Mouse (Mus musculus) stomach, embryonic 16.5 days (tissue): ENCODE results near the gene Mgat4e. TPM values are rescaled to one million over a fixed set of nuclear protein-coding genes. Genes with fewer than 3 reads are reported as not detected.
A peak's percentile ranks its signal among the peaks of the same experiment; 100 is the strongest.

Source experiments
- ATAC-seq: fragments of 200-750 bp; cut with Nextera tagmentation; 2 replicates; pipeline ENCODE4 v1.8.0; 2017; ENCODE audit warnings: moderate number of reproducible peaks, moderate TSS enrichment; ENCODE audit not compliant: insufficient read depth, low FRiP score
- H3K27ac ChIP-seq: fragments of 300-500 bp; sonication (generic); 2 replicates; pipeline ENCODE4 v1.5.1; 2014; ENCODE audit warnings: low read length
- H3K27me3 ChIP-seq: fragments of 300-500 bp; sonication (generic); 2 replicates; pipeline ENCODE4 v1.6.1; 2014; ENCODE audit warnings: low read length, control low read depth, mixed read lengths; ENCODE audit not compliant: control insufficient read depth, insufficient read depth
- H3K36me3 ChIP-seq: fragments of 300-500 bp; sonication (generic); 2 replicates; pipeline ENCODE4 v1.6.1; 2014; ENCODE audit warnings: low read length; ENCODE audit not compliant: control insufficient read depth, insufficient read depth
- H3K4me1 ChIP-seq: fragments of 300-500 bp; sonication (generic); 2 replicates; pipeline ENCODE4 v1.6.1; 2014; ENCODE audit warnings: low read length, control low read depth, mixed read lengths; ENCODE audit not compliant: control insufficient read depth, insufficient read depth
- H3K4me2 ChIP-seq: fragments of 300-500 bp; sonication (generic); 2 replicates; pipeline ENCODE4 v1.6.1; 2014; ENCODE audit warnings: low read depth, low read length, mixed read lengths
- H3K4me3 ChIP-seq: fragments of 300-500 bp; sonication (generic); replicated peaks from 2 replicates; pipeline ENCODE4 v1.5.1; 2014; ENCODE audit warnings: mild to moderate bottlenecking, low read length
- H3K9ac ChIP-seq: fragments of 300-500 bp; sonication (generic); 2 replicates; pipeline ENCODE4 v1.6.1; 2014; ENCODE audit warnings: low read length
- H3K9me3 ChIP-seq: fragments of 300-500 bp; sonication (generic); replicated peaks from 2 replicates; pipeline ENCODE4 v1.6.1; 2016; ENCODE audit warnings: low read length, control low read depth; ENCODE audit not compliant: control insufficient read depth
- WGBS: fragments of 180-500 bp; shearing (Covaris S2); extraction: QIAGEN DNeasy Blood & Tissue Kit; methylation state at CpG from one replicate; pipeline ENCODE4 v1.1.7; 2014; 5-methylcytosine and 5-hydroxymethylcytosine counted together
- polyA plus RNA-seq: library from polyadenylated mRNA; unstranded; fragments of >200 nt; fragmentation: Nextera tagmentation; extraction: Ambion mirVana; gene quantifications from 2 replicates; pipeline ENCODE4 v1.2.1, GENCODE M21; 2015

The Mgat4e gene
- not detected in 2 replicates for polyA plus RNA-seq

GRCm38 (mm10) chr1:134549632-134550132 lies at the start of gene Mgat4e:
TSS of gene Mgat4e (minus strand) at chr1:134549682.
- H3K4me3 ChIP-seq = no peak within 1 kb of the TSS
- H3K4me1 ChIP-seq = no peaks in the 10 kb centered on the region
- no peak within 1 kb of the TSS for H3K27ac ChIP-seq
- no peak within 1 kb of the TSS for H3K4me2 ChIP-seq
- ATAC-seq = no peak
- WGBS = 45% methylated on average over 7 of the region's 7 CpGs
- no peaks in the 10 kb centered on the region for H3K36me3 ChIP-seq
- H3K27me3 ChIP-seq = no peaks in the 10 kb centered on the region
- H3K9ac ChIP-seq = no peak within 1 kb of the TSS
- H3K9me3 ChIP-seq = peaks cover 8% of the 10 kb centered on the region; the same call in 1 of the 2 replicates

GRCm38 (mm10) chr1:134597339-134598054 lies 48.0 kb upstream of the Mgat4e start:
- Histone ChIP-seq H3K9me3 (no peaks in the 10 kb centered on the region), H3K9ac (no peak overlapping the region), H3K4me1 (no peaks in the 10 kb centered on the region), H3K27ac (no peak overlapping the region), H3K4me3 (no peak overlapping the region), H3K27me3 (no peaks in the 10 kb centered on the region), H3K4me2 (no peak overlapping the region), H3K36me3 (peaks cover 12% of the 10 kb centered on the region)
- whole genome bisulfite sequencing = 81% methylated on average over 9 of the region's 9 CpGs
- no peak for ATAC-seq

- WGBS = 90% methylated on average over 2 of the region's 2 CpGs
- no peak overlapping the region for H3K27ac ChIP-seq
- peaks cover 7% of the 10 kb centered on the region; the same call in 1 of the 2 replicates for H3K36me3 ChIP-seq
- H3K4me2 ChIP-seq = no peak overlapping the region
- ATAC-seq = no peak
- H3K27me3 ChIP-seq = no peaks in the 10 kb centered on the region
- no peaks in the 10 kb centered on the region for H3K9me3 ChIP-seq
- H3K9ac ChIP-seq = no peak overlapping the region
- no peak overlapping the region for H3K4me3 ChIP-seq
- H3K4me1 ChIP-seq = no peaks in the 10 kb centered on the region
Observed at GRCm38 (mm10) chr1:134591773-134592172, 42.3 kb upstream of the Mgat4e start.

GRCm38 (mm10) chr1:134589676-134590075 lies 40.2 kb upstream of the Mgat4e start:
- Histone ChIP-seq H3K9ac (no peak overlapping the region), H3K4me2 (no peak overlapping the region), H3K27me3 (no peaks in the 10 kb centered on the region), H3K36me3 (peaks cover 4% of the 10 kb centered on the region; the same call in 1 of the 2 replicates), H3K27ac (no peak overlapping the region), H3K4me1 (no peaks in the 10 kb centered on the region), H3K4me3 (no peak overlapping the region), H3K9me3 (no peaks in the 10 kb centered on the region)
- no peak for ATAC-seq

GRCm38 (mm10) chr1:134583560-134583959 lies 34.1 kb upstream of the Mgat4e start:
- WGBS = 39% methylated on average over 3 of the region's 3 CpGs
- Histone ChIP-seq H3K9ac (0 out of 2 replicates have a peak overlapping the region, but pooled peaks have one; percentile 2), H3K4me3 (no peak overlapping the region), H3K9me3 (no peaks in the 10 kb centered on the region), H3K4me1 (peaks cover 23% of the 10 kb centered on the region), H3K4me2 (peak overlapping the region; percentile 16; the same call in 1 of the 2 replicates), H3K36me3 (no peaks in the 10 kb centered on the region; the same call in 1 of the 2 replicates), H3K27ac (peak overlapping the region; percentile 41; the same call in 1 of the 2 replicates), H3K27me3 (no peaks in the 10 kb centered on the region)
- ATAC-seq = peak; percentile 17; the same call in 1 of the 2 replicates

GRCm38 (mm10) chr1:134580796-134581195 lies 31.3 kb upstream of the Mgat4e start:
- 85% methylated on average over 2 of the region's 2 CpGs for WGBS
- Histone ChIP-seq H3K4me2 (no peak overlapping the region), H3K36me3 (no peaks in the 10 kb centered on the region; the same call in 1 of the 2 replicates), H3K4me3 (no peak overlapping the region), H3K27ac (no peak overlapping the region), H3K27me3 (no peaks in the 10 kb centered on the region), H3K4me1 (peaks cover 23% of the 10 kb centered on the region), H3K9me3 (no peaks in the 10 kb centered on the region), H3K9ac (no peak overlapping the region)
- no peak for ATAC-seq

- Histone ChIP-seq H3K9ac (no peak overlapping the region), H3K36me3 (no peaks in the 10 kb centered on the region), H3K4me1 (peaks cover 16% of the 10 kb centered on the region), H3K9me3 (no peaks in the 10 kb centered on the region), H3K27me3 (no peaks in the 10 kb centered on the region), H3K27ac (no peak overlapping the region), H3K4me3 (no peak overlapping the region), H3K4me2 (no peak overlapping the region)
- ATAC-seq = no peak
- WGBS = 83% methylated on average over 6 of the region's 6 CpGs
Observed at GRCm38 (mm10) chr1:134577384-134578120, 28.1 kb upstream of the Mgat4e start.

GRCm38 (mm10) chr1:134573932-134574315 lies 24.4 kb upstream of the Mgat4e start:
- ATAC-seq = no peak
- 64% methylated on average over 5 of the region's 5 CpGs for WGBS
- H3K9me3 ChIP-seq = no peaks in the 10 kb centered on the region

More at GRCm38 (mm10) chr1:134573932-134574315, 24.4 kb upstream of the Mgat4e start:
- no peaks in the 10 kb centered on the region for H3K27me3 ChIP-seq
- no peak overlapping the region for H3K9ac ChIP-seq
- no peaks in the 10 kb centered on the region for H3K36me3 ChIP-seq
- no peak overlapping the region for H3K27ac ChIP-seq
- no peak overlapping the region for H3K4me2 ChIP-seq
- H3K4me3 ChIP-seq = no peak overlapping the region
- H3K4me1 ChIP-seq = peaks cover 12% of the 10 kb centered on the region
